Mouse (Mus musculus): ENCODE results near the gene Traip. TPM values are rescaled to one million over a fixed set of nuclear protein-coding genes. Genes with fewer than 3 reads are reported as not detected.

Traip gene
- 1.1 and 3.8 TPM in 2 replicates for polyA plus RNA-seq (2012; rRNA removed)

DNA sequence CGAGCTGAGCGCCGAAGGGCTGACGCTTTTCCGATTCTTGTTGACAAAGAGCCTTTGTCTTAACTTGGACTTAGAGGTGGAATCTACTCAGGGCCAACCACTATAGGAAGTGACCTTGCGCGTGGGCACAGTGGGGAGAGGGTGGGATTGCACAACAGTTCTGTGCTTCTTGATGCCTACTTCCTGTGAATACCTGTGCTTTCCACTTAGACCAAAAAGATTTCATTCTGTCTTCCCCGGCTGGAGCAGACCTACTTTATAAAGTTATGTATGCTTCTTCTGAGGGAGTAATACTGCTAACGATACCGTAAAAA, at the start of gene Traip:
Traip (plus strand) TSS at position 215 of the 314 bp plus-strand sequence.

DNA sequence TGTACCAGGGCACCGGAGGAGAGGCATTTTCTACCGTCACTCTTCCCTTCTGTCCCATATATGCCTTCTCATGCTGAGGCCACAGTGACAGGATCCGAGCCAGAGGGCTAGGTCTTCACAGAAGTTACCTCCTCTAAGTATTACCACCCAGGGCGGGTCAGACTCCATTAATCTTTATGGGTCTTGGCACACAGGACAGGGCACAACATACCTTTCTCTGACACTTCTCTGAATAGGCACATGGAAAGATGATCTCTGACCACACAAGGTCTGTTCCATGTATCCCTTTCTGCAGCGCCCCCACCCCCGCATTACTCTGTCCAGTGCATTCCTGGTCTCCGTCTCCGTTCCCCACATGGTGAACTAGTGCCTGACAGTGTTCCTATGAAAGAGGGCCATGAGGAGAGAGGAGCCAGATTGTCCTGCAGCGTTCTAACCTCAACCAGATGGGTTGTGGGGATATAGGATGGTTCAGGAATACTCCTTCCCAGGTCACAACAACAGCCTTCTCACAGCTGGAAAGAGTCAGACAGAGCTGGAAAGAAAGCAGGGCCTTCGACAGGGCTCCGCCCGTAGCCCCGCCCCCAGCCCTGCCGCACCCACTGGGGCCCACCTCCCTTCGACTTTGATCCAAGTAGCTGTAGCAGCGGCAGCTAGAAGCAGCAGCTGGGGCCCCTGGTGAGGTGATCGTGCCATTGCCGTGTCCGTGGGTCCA, 43.5 kb upstream of the Traip start, which contains the start of gene Mst1r:
Mst1r (plus strand) TSS at position 622 of the 715 bp plus-strand sequence.

DNA sequence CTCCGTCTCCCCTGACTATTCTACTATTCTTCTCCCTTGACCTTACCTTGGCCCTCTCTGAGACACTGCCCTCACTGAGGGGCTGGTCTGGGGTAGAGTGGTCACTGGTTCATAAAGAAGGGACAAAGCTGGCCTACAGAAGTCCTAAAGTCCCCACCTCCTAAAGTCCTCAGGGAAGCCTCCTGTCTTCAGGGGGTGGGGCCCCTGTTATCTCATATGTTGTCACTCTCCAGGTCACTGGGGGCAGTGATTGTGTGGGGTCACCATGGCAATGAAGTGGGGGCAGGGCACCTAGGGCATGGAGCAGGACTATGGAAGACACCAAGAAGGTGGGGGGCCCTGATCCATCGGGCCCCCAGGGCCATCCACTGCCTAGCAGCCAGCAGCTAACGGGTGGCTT, 21.8 kb upstream of the Traip start, which contains the start of gene Actl11:
Actl11 (plus strand) TSS at position 301 of the 400 bp plus-strand sequence.

DNA sequence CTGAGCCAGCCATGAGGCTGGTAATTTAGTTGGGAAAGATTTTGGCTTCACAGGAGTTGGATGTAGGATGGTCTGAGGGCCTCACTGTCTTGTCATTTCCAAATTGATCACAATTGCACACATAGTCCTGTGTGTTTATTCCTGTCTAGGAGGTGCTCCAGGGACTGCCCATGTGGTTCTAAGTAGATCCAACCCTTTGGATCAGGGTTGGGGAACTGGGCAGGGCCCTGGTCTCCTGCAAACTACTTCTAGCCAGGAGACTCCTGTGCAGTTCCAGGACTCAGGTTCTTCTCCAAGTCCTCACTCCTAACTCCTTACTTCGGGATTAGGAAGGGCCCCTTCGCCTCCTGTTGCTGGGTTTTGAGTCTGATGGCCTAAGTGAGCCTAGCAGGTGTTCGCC, 14.6 kb upstream of the Traip start, which contains the start of gene Camkv:
Camkv (plus strand) TSS at position 301 of the 400 bp plus-strand sequence.

DNA sequence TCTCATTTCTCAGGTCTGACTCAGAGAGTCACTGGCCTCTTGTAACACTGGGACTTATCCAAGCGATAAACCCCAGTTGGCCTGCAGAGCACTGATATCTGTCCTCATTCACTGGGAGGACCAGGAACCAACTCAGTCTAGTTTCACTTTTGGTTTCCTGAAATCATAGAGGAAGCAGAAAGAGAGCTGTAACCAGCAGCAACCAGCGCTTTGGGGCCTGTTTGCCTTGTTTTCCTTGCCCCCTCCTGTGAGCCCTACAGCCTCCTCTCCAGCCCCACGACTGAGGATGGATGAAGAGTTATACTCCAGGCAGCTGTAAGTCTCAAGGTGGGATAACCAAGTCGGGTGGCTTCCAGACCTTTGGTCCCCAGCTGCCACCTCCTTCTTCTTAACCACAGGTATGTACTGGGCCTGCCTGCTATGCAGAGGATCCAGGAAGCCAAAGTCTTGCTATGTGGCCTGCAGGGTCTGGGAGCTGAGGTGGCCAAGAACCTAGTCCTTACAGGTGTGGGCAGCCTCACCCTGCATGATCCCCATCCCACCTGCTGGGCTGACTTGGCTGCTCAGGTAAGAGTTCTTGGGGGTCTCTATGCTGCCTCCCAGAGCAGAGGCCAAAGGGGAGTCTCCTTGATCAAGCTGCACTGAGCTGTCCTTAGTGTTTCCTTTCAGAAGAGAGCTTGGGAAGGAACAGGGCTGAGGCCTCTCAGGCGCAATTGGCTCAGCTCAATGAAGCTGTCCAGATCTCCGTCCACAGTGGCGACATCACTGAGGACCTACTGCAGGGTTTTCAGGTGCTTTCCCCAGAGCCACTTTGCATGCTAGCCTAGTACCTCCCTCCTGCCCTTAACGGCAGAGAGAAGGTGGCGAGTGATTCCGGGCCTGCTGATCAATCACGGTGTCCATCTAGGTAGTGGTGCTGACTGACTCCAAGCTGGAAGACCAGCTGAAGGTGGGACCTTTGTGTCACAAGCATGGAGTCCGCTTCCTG, 25.8 kb downstream of the Traip start, which contains the start of gene Uba7:
Uba7 (plus strand) TSS at position 107 of the 988 bp plus-strand sequence.

DNA sequence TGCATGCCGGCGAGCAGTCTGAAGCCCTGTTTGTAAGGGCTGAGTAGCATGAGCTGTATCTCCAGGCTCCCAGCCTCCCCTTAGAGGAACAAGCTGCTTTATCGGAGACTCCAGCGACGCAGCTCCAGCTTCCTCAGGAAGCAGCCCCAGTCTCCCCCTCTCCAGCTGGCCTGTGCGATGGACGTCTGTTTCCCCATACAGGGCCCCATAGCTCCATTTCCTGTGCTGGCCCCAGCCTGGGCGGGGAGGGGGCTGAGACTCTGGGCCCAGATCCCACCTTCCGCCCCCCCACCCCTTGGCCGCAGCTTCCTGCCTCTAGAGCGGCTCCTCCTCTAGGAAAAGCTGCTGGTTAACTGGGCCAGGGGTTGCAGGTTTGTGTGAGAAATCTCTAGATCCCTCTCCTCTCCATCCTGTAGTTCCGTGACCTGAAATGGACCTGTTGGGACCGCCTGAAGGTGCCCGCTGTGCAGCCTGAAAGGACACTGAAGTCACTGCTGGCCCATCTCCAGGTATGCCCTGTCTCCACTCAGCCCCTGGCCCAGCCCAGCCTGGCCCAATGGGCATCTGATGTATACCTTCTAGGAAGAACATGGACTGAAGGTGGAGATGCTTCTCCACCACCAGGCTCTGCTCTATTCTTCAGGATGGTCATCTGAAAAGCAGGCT, 32.9 kb downstream of the Traip start, which contains the start of gene Gm20661:
Gm20661 (plus strand) TSS at position 378 of the 666 bp plus-strand sequence.

DNA sequence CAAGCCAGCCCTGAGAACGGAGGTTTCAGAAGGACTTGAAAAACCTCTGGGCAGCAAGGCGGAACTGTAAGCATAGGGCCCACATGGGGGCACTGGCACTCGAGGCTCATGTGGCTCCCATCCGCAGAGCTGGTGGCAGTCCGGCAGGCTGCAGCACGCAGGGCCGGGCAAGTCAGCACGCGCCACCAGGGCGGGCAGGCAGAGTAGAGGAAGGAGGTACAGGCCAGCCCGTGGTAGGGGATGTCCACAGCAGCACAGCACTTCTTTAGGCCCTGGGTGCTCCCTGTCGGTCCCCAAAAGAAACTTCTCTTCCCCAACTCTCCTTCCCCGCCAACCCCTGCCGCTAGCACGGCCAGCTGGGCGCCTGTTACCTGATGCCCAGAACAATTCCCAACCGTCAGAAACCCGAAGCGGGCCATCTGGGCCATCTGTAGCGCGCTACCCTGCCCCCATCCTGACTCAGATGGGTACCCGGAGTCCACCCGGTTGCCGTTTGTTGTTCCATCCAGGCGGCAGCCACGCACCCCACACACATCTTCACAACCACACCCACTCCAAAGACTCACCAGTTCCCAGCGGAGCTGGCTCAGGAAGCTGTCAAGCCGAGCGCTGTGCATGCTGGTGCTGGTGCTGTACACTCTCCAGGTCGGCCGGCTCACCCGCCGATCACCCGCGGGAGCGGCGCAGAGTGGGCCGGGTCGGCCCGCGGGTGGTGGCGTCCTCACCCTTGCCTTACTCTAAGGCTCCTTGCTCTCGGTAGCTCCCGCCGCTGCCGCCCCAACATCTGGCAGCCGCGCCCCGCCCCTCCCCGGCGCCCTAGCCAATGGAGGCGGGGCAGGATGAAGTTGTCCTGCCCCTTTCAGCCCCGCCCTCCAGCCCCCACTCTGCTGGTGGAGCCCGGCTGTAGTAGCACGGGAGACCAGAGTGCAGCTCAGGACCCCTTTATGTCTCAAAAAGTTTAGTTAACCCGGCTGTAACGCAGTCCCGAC, 35.5 kb downstream of the Traip start, which contains the start of gene Inka1:
Inka1 (minus strand) TSS at position 749 of the 989 bp plus-strand sequence.

DNA sequence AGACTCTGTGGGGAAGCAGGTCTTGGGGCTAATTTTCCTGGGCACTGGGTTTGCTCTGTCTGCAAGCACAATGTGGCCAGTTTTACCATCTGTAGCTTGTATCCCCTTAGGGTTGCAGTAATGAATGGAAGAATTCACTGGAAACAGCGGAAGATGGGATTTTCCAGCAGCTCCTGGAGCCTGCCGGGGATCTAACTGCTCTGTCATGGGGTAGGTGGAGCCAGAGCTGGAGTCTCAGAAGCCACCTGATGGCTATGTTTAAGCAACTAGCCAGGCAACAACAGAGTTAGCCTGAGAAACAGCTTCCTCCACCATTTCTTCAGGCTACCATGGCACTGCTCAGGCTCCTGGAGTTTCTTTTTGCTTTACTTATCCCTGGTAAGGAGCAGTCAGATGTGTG, 42.3 kb downstream of the Traip start, which contains the start of gene Cdhr4:
Cdhr4 (plus strand) TSS at position 301 of the 400 bp plus-strand sequence.

DNA sequence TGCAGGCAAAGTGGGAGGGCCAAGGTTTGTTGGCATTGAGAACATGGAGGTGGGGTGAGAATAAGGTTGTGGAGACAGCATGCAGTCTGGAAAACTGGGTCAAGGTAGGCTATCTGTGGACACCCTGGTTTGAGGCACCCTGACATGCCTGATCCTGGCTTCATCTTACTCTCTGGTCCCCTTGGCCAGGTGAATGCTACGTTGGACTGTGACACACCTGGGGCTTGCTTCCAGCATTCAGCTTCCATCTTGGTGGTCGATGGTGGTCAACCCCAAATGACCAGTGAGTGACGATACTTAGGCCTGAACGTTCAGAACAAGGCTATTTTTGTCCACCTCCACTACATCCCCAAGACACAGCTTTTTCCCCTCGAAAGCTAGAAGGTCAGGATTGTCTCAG, 46.1 kb downstream of the Traip start, which contains the start of gene Gm20662:
Gm20662 (plus strand) TSS at position 301 of the 400 bp plus-strand sequence.

DNA sequence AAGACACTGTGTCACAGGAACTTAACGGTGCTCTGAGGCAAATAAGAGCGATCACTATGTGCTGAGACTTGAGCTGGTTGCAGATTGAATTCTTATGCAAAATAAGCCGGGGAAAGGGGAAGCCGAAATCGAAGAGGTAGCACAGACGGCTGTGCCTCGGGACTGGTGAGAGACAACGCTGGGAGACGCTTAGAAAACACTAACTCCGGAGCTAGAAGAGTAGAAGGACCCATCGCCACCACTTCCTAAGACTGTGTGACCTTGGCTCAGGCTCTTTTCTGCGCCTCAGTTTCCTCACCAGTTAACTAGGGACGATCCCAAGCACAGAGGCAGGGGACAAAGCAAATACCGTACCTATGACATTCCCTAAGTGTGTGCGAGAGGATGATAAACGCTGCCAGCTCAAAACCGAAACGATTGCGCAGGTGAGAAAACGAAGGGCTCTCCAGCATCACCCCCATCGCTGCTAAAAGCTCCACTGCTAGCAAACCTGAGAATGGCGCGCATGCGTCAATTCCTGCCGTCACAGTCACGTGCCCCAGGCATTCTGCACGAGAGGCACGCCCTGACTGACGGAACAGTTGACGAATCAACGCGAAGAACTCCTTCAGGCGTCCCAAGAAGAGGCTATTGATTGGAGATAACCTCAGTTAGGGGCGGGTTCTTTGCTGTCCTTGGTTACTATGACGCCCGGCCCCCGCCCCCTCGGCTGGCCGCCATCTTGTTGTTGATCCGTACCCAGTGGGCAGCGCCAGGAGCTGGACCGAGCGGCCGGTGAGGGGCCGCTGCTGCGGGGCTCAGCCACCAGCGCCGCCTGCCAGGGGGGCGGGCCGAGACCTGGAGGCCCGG, 52.2 kb downstream of the Traip start, which contains the start of gene Ip6k1:
Ip6k1 (plus strand) TSS at position 580 of the 849 bp plus-strand sequence.

Other genes with a start within 250 kb of the Traip start
- gene Sema3f, start 239.7 kb upstream of the Traip start, polyA plus RNA-seq (2012; rRNA removed): 76.2 and 89.6 TPM in 2 replicates
- gene Rbm5, start 179.1 kb upstream of the Traip start, polyA plus RNA-seq (2012; rRNA removed): 40.9 and 42.4 TPM in 2 replicates
- 9.4 and 10.8 TPM in 2 replicates for gene Rbm6, start 76.9 kb upstream of the Traip start, polyA plus RNA-seq (2012; rRNA removed)
- 81.4 and 99.9 TPM in 2 replicates for gene Mon1a, start 62.0 kb upstream of the Traip start, polyA plus RNA-seq (2012; rRNA removed)
- 114 and 117 TPM in 2 replicates for gene Mst1r, start 43.3 kb upstream of the Traip start, polyA plus RNA-seq (2012; rRNA removed)
- 0.02 TPM in 1 of 2 replicates, not detected in the other for gene Actl11, start 21.7 kb upstream of the Traip start, polyA plus RNA-seq (2012; rRNA removed)
- gene Camkv, start 14.5 kb upstream of the Traip start, polyA plus RNA-seq (2012; rRNA removed): 0.03 TPM in 1 of 2 replicates, not detected in the other
- 53.4 and 66.2 TPM in 2 replicates for gene Uba7, start 25.4 kb downstream of the Traip start, polyA plus RNA-seq (2012; rRNA removed)
- 0.10 TPM in 1 of 2 replicates, not detected in the other for gene Gm20661, start 32.9 kb downstream of the Traip start, polyA plus RNA-seq (2012; rRNA removed)
- gene Inka1, start 35.7 kb downstream of the Traip start, polyA plus RNA-seq (2012; rRNA removed): 4.4 and 6.8 TPM in 2 replicates
- gene Cdhr4, start 42.4 kb downstream of the Traip start, polyA plus RNA-seq (2012; rRNA removed): 0.35 and 1.2 TPM in 2 replicates
- 0.93 and 1.1 TPM in 2 replicates for gene Gm20662, start 46.2 kb downstream of the Traip start, polyA plus RNA-seq (2012; rRNA removed)
- gene Ip6k1, start 52.4 kb downstream of the Traip start, polyA plus RNA-seq (2012; rRNA removed): 112 and 139 TPM in 2 replicates
- 37.4 and 38.5 TPM in 2 replicates for gene Gmppb, start 99.1 kb downstream of the Traip start, polyA plus RNA-seq (2012; rRNA removed)
- 13.0 and 13.5 TPM in 2 replicates for gene Amigo3, start 103.0 kb downstream of the Traip start, polyA plus RNA-seq (2012; rRNA removed)
- 0.31 and 0.59 TPM in 2 replicates for gene Mst1, start 130.3 kb downstream of the Traip start, polyA plus RNA-seq (2012; rRNA removed)
- 79.7 and 82.5 TPM in 2 replicates for gene Rnf123, start 133.2 kb downstream of the Traip start, polyA plus RNA-seq (2012; rRNA removed)
- 125 and 159 TPM in 2 replicates for gene Apeh, start 144.5 kb downstream of the Traip start, polyA plus RNA-seq (2012; rRNA removed)
- gene Bsn, start 240.2 kb downstream of the Traip start, polyA plus RNA-seq (2012; rRNA removed): 3.3 and 3.5 TPM in 2 replicates